Mouse (Mus musculus): ENCODE data around the gene Izumo4. TPM values are rescaled to one million over a fixed set of nuclear protein-coding genes. Genes with fewer than 3 reads are reported as not detected.

Izumo4 gene
- polyA plus RNA-seq, 1 experiment from 2014 or later = 20.1 TPM

- DNase-seq (ENCODE audit: low spot score) = no peak
Measured at GRCm38 (mm10) chr10:80684984-80685383, 17.0 kb upstream of the Izumo4 start.

- no peak for DNase-seq (ENCODE audit: low spot score)
Measured at GRCm38 (mm10) chr10:80686617-80687016, 15.4 kb upstream of the Izumo4 start.

- peak; percentile 70 for DNase-seq (ENCODE audit: low spot score)
Measured at GRCm38 (mm10) chr10:80687850-80688249, 14.1 kb upstream of the Izumo4 start.

- no peak for DNase-seq (ENCODE audit: low spot score)
Measured at GRCm38 (mm10) chr10:80692249-80693165, 9.5 kb upstream of the Izumo4 start.

- no peak for DNase-seq (ENCODE audit: low spot score)
Measured at GRCm38 (mm10) chr10:80693401-80694045, 8.5 kb upstream of the Izumo4 start.

GRCm38 (mm10) chr10:80694159-80694938, 7.6 kb upstream of the Izumo4 start:
- no peak for DNase-seq (ENCODE audit: low spot score)

- peak; percentile 88 for DNase-seq (ENCODE audit: low spot score)
Measured at GRCm38 (mm10) chr10:80695186-80695585, 6.8 kb upstream of the Izumo4 start.

- DNase-seq (ENCODE audit: low spot score) = peak; percentile 69
Measured at GRCm38 (mm10) chr10:80695801-80696501, 6.0 kb upstream of the Izumo4 start.

- DNase-seq (ENCODE audit: low spot score) = no peak
Measured at GRCm38 (mm10) chr10:80696502-80697392, 5.2 kb upstream of the Izumo4 start.

GRCm38 (mm10) chr10:80697393-80697787, 4.6 kb upstream of the Izumo4 start:
- DNase-seq (ENCODE audit: low spot score) = no peak

GRCm38 (mm10) chr10:80697812-80698211, 4.2 kb upstream of the Izumo4 start:
- DNase-seq (ENCODE audit: low spot score) = peak; percentile 26

- DNase-seq (ENCODE audit: low spot score) = no peak
Measured at GRCm38 (mm10) chr10:80698605-80699004, 3.4 kb upstream of the Izumo4 start.

GRCm38 (mm10) chr10:80700038-80700504, 1.9 kb upstream of the Izumo4 start:
- DNase-seq (ENCODE audit: low spot score) = no peak

- peak; percentile 84 for DNase-seq (ENCODE audit: low spot score)
Measured at GRCm38 (mm10) chr10:80700732-80701131, 1.3 kb upstream of the Izumo4 start.

- DNase-seq (ENCODE audit: low spot score) = peak; percentile 86
Measured at GRCm38 (mm10) chr10:80702536-80703390, 779 bp downstream of the Izumo4 start.

GRCm38 (mm10) chr10:80703643-80704042, 1.7 kb downstream of the Izumo4 start:
- DNase-seq (ENCODE audit: low spot score) = no peak

- no peak for DNase-seq (ENCODE audit: low spot score)
Measured at GRCm38 (mm10) chr10:80704418-80704817, 2.4 kb downstream of the Izumo4 start.

GRCm38 (mm10) chr10:80705033-80705432, 3.0 kb downstream of the Izumo4 start:
- no peak for DNase-seq (ENCODE audit: low spot score)

GRCm38 (mm10) chr10:80705479-80705878, 3.5 kb downstream of the Izumo4 start:
- no peak for DNase-seq (ENCODE audit: low spot score)

All from thymus, postnatal 0 days (tissue).